Mouse (Mus musculus) small intestine, adult 10 weeks (tissue): ENCODE results near the gene Dhodh. TPM values are rescaled to one million over a fixed set of nuclear protein-coding genes. Genes with fewer than 3 reads are reported as not detected.

Experiments used
- polyA plus RNA-seq: library from polyadenylated mRNA; stranded (reverse); fragments of 350-450 nt; fragmentation: Illumina TruSeq; extraction: RNeasy Lipid Tissue Mini Kit (QIAGEN cat#74804); gene quantifications from one replicate; pipeline ENCODE4 v1.2.3, GENCODE M21; 2014; ENCODE audit warnings: low replicate concordance

Dhodh gene
- 1.7 TPM for polyA plus RNA-seq

DNA sequence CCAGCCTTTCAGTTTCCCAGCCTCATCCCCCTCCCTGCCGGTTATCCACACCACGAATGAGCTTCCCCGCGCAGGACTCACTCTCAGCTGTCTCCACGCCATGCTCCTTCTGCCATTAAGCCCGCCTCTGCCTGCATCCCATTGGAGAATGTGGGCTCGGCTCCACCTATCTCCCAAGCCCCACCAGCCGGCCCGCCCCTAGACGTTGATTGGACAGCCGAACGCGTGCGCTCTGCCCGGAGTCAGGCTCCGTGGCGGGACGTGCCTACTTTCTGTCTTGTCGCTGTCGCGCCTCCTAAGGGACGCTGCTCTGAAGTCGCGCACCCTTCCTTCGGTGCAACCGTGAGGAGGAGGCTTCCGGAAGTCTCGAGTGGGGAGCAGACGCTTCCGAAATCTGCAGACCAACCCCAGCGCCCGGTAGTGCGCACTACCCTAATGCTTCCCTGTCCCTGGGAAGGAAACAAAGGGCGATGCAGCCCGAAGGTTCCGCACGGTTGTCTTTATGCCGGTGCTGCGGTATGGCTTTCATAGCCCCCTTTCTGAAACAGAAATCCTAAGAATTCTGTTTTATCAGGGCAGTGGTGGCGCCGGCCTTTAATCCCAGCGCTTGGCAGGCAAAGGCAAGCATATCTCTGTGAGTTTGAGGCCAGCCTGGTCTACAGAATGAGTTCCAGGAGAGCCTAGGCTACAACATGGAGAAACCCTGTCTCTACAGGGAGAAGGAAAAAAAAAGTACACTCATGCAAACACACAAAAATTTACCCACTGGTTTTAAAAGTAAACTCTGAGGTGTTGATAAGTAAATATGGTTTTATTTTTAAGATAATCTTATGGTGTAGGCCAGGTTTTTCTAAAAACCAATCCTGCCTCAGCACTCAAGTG lies at the start of gene Dhodh:
Dhodh (minus strand) TSS at position 403 of the 882 bp plus-strand sequence.

GRCm38 (mm10) chr8:109614243-109615210 lies 6.1 kb upstream of the Dhodh start, which contains the start of gene Pkd1l3:
TSS of gene Pkd1l3 (plus strand) at chr8:109614517.

DNA sequence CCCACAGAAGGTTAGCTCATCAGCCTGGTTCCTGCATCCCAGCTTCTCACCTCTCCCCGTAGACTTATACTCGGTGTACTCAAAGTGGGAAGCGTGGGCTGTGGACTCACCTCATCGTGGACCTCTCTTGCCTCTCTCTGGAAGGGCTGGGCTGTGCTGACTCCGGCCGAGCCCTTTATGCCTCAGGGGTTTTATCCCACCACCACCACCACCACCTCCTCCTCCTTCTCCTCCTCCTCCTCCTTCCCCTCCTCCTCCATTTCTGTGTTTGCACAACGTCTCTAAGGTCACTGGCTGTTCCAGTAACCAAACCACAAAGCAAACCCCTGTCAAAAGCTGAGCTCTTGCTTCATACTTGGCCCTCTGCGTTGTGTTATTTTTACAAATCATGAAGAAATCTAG lies 29.6 kb downstream of the Dhodh start, which contains the start of gene Hp:
Hp (minus strand) TSS at position 273 of the 402 bp plus-strand sequence.

GRCm38 (mm10) chr8:109565498-109566333 lies 42.8 kb downstream of the Dhodh start, which contains the start of the genes Dhx38 and Txnl4b:
TSS of gene Dhx38 (minus strand) at chr8:109565861.
TSS of gene Txnl4b (plus strand) at chr8:109565892.

Other genes with a start within 250 kb of the Dhodh start
- gene Pmfbp1, start 114.6 kb downstream of the Dhodh start, polyA plus RNA-seq, result not detected
- 2.3 TPM for gene Dhx38, start 42.8 kb downstream of the Dhodh start, polyA plus RNA-seq
- 13.7 TPM for gene Txnl4b, start 42.8 kb downstream of the Dhodh start, polyA plus RNA-seq
- gene Hp, start 29.5 kb downstream of the Dhodh start, polyA plus RNA-seq, result not detected
- not detected for gene Pkd1l3, start 5.8 kb upstream of the Dhodh start, polyA plus RNA-seq
- gene Ist1, start 84.6 kb upstream of the Dhodh start, polyA plus RNA-seq, result 82.0 TPM
- 0.74 TPM for gene Zfp821, start 96.9 kb upstream of the Dhodh start, polyA plus RNA-seq
- gene Atxn1l, start 129.1 kb upstream of the Dhodh start, polyA plus RNA-seq, result 9.9 TPM
- 182 TPM for gene Ap1g1, start 169.9 kb upstream of the Dhodh start, polyA plus RNA-seq